Mouse (Mus musculus) neutrophil, adult 83 days (primary cell): ENCODE results near the gene Bhlhe40. TPM values are rescaled to one million over a fixed set of nuclear protein-coding genes. Genes with fewer than 3 reads are reported as not detected.

Experiments used
- total RNA-seq, 2 experiments: library from RNA; stranded (reverse); gene quantifications; one replicate each; pipeline ENCODE4 v1.2.4; 2023

The Bhlhe40 gene
- total RNA-seq: 10 to 100 TPM; 40.6 to 43.0 TPM

GRCm38 (mm10) chr6:108660206-108660877 lies at the start of gene Bhlhe40:
Bhlhe40 (plus strand) TSS chr6:108660629.

Other genes starting within 250 kb of the Bhlhe40 start
- 10 to 100 TPM; 48.3 to 49.9 TPM for gene Arl8b, start 122.5 kb downstream of the Bhlhe40 start, total RNA-seq
- gene Edem1, start 168.0 kb downstream of the Bhlhe40 start, total RNA-seq: 100 to 1,000 TPM; 135 to 136 TPM